Mouse (Mus musculus): ENCODE results near the gene Ceacam2. TPM values are rescaled to one million over a fixed set of nuclear protein-coding genes. Genes with fewer than 3 reads are reported as not detected.
"Not testable (repeated sequence)": the region's sequence is repeated elsewhere in the genome, so short reads cannot be mapped to it uniquely, and the experiment has no call there.

The Ceacam2 gene
- total and polyA plus RNA-seq, 2 experiments from 2014 or later: not detected

DNA sequence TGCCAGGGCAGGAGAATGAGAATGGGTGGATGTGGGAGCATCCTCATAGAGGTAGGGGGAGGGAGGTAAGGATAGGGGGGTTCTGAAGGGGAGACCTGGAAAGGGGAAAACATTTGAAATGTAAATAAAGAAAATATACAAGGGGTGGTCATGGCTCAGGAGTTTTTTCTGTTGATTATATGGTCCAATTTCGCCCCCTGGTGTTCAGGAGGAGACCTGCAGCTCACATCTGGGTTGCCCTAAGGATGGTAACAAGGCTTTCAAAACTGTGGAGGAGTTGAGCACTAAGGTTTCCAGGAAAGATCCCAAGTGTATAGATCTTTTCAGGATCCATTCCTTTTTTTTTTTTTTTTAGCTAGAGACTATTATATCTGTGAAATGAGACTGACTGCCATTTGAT is 60.2 kb downstream of the Ceacam2 start:
- no peaks in the 10 kb centered on the region for H3K27me3 ChIP-seq (ENCODE audit: insufficient read depth, low read length)
- H3K36me3 ChIP-seq (ENCODE audit: insufficient read depth): no peaks in the 10 kb centered on the region
- no peak overlapping the region for H3K4me2 ChIP-seq (ENCODE audit: low read depth)
- peak; percentile 64 for TF ChIP-seq CTCF (IDR thresholded peaks at IDR 0.05; ENCODE audit: low read depth)
- H3K4me1 ChIP-seq (ENCODE audit: insufficient read depth): no peaks in the 10 kb centered on the region
- H3K9ac ChIP-seq: no peak overlapping the region
- DNase-seq: peak; percentile 47
- H3K9me3 ChIP-seq (ENCODE audit: low read length): no peaks in the 10 kb centered on the region
- no peak overlapping the region for H3K4me3 ChIP-seq (ENCODE audit: low read depth, low read length)
- H3K27ac ChIP-seq (ENCODE audit: low read depth, low read length): no peak overlapping the region
- 0% methylated on average over 1 of the region's 1 CpGs for whole genome bisulfite sequencing
- ATAC-seq: no peak

DNA sequence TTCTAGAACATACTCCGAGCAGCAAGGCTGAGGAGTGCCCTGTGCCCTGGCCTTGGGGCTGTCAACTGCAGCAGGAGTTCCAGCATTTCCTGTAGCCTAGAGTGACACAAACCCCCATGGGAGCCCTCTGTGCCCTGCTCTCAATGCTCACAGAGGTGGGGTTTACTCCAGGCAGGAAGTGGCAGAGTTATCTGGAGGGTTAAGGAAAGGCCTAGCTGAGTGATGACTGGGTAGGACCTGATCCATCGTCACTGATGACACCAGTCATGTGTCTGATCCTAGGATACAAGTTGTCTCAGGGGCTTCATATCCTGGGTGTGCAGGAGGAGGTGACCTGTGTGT is 61.9 kb downstream of the Ceacam2 start:
- H3K9ac ChIP-seq; H3K4me1 ChIP-seq (ENCODE audit: insufficient read depth); ATAC-seq; H3K27me3 ChIP-seq (ENCODE audit: insufficient read depth, low read length); H3K4me2 ChIP-seq (ENCODE audit: low read depth); H3K27ac ChIP-seq (ENCODE audit: low read depth, low read length); DNase-seq; H3K36me3 ChIP-seq (ENCODE audit: insufficient read depth); H3K4me3 ChIP-seq (ENCODE audit: low read depth, low read length); H3K9me3 ChIP-seq (ENCODE audit: low read length): not testable (repeated sequence)
- WGBS: 65% methylated on average over 1 of the region's 2 CpGs

DNA sequence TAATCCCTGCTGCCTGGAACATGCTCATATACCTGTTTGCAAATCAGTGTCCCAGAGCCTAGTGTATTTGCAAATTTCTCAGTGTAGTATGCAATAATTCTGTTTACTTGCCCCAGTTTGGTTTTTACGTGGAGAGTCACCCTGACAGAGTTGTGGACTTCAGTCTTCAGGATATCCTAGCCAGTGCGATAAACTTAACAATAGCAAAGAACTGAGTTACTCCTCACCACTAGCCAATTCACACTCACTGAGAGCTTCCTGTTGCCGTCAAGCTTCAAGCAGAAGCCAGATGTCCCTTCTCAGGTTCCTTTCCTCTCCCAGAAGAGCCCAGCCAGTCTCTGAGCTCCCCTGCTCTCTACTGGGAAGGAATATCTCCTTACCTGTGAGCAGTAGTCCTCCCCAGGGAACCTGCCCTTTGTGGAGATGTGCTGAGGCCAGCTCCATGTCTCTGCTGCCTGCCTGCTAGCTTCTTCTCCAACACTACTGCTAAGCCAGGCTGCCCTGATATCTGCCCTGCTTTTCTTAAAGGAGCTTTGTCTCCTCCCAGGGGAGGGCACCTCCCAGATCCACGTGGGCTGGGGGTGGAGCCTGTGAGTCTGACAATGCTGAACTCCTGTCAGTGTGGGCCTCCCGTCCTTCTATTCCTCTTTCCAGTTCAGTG is 62.4 kb downstream of the Ceacam2 start, which contains the start of gene Ceacam1:
Gene Ceacam1 (minus strand): TSS at position 513 of the 661 bp plus-strand sequence.
- H3K9me3 ChIP-seq (ENCODE audit: low read length); DNase-seq; H3K27me3 ChIP-seq (ENCODE audit: insufficient read depth, low read length); H3K9ac ChIP-seq; ATAC-seq; H3K36me3 ChIP-seq (ENCODE audit: insufficient read depth); H3K4me1 ChIP-seq (ENCODE audit: insufficient read depth); H3K27ac ChIP-seq (ENCODE audit: low read depth, low read length); H3K4me2 ChIP-seq (ENCODE audit: low read depth); H3K4me3 ChIP-seq (ENCODE audit: low read depth, low read length): not testable (repeated sequence)
- 41% methylated on average over 5 of the region's 5 CpGs for WGBS

DNA sequence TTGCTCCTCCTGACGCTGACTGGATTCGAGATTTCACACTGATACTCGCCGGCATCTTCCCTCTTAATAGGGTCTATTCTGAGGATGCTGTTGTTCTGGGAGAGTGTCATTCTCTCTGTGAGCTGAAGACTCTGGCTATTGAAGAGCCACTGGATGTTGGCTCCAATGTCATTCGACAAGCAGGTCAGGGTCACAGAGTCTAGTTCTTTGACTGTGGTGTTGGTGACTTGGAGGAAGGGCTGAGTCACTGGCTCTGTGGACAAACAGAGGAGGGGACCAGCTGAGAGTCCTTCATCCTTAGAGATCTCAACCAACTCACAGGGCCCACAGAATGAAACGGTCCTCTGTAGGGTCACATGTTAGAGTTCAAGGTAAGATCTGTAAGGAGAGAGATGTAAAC is 67.8 kb downstream of the Ceacam2 start:
- WGBS: 87% methylated on average over 6 of the region's 6 CpGs
- H3K4me3 ChIP-seq (ENCODE audit: low read depth, low read length); H3K27ac ChIP-seq (ENCODE audit: low read depth, low read length); H3K27me3 ChIP-seq (ENCODE audit: insufficient read depth, low read length); ATAC-seq; H3K4me1 ChIP-seq (ENCODE audit: insufficient read depth); H3K9me3 ChIP-seq (ENCODE audit: low read length); DNase-seq; H3K36me3 ChIP-seq (ENCODE audit: insufficient read depth); H3K4me2 ChIP-seq (ENCODE audit: low read depth); H3K9ac ChIP-seq: not testable (repeated sequence)

Other genes with a start within 250 kb of the Ceacam2 start
- 407 and 461 TPM in 2 replicates for gene Pafah1b3, start 241.9 kb downstream of the Ceacam2 start, total RNA-seq (2014; rRNA removed)
- gene Pafah1b3, start 241.9 kb downstream of the Ceacam2 start, polyA plus RNA-seq (2015; fragmentation: Nextera tagmentation; extraction: Ambion mirVana): 517 and 583 TPM in 2 replicates
- gene Prr19, start 238.4 kb downstream of the Ceacam2 start, total RNA-seq (2014; rRNA removed): 2.1 and 2.5 TPM in 2 replicates
- gene Prr19, start 238.4 kb downstream of the Ceacam2 start, polyA plus RNA-seq (2015; fragmentation: Nextera tagmentation; extraction: Ambion mirVana): 2.6 and 3.5 TPM in 2 replicates
- 55.9 and 63.2 TPM in 2 replicates for gene Tmem145, start 233.8 kb downstream of the Ceacam2 start, total RNA-seq (2014; rRNA removed)
- 46.7 and 68.0 TPM in 2 replicates for gene Tmem145, start 233.8 kb downstream of the Ceacam2 start, polyA plus RNA-seq (2015; fragmentation: Nextera tagmentation; extraction: Ambion mirVana)
- gene Megf8, start 222.7 kb downstream of the Ceacam2 start, total RNA-seq (2014; rRNA removed): 50.5 and 67.8 TPM in 2 replicates
- gene Megf8, start 222.7 kb downstream of the Ceacam2 start, polyA plus RNA-seq (2015; fragmentation: Nextera tagmentation; extraction: Ambion mirVana): 8.7 and 12.8 TPM in 2 replicates
- gene Cnfn, start 170.1 kb downstream of the Ceacam2 start, total RNA-seq (2014; rRNA removed): not detected in 2 replicates
- not detected in 2 replicates for gene Cnfn, start 170.1 kb downstream of the Ceacam2 start, polyA plus RNA-seq (2015; fragmentation: Nextera tagmentation; extraction: Ambion mirVana)
- 8.8 and 14.8 TPM in 2 replicates for gene Lipe, start 141.1 kb downstream of the Ceacam2 start, total RNA-seq (2014; rRNA removed)
- gene Lipe, start 141.1 kb downstream of the Ceacam2 start, polyA plus RNA-seq (2015; fragmentation: Nextera tagmentation; extraction: Ambion mirVana): 6.7 and 8.0 TPM in 2 replicates
- not detected in 2 replicates for gene Cxcl17, start 127.0 kb downstream of the Ceacam2 start, total RNA-seq (2014; rRNA removed)
- gene Cxcl17, start 127.0 kb downstream of the Ceacam2 start, polyA plus RNA-seq (2015; fragmentation: Nextera tagmentation; extraction: Ambion mirVana): 0.35 TPM in 1 of 2 replicates, not detected in the other
- 0.24 and 0.31 TPM in 2 replicates for gene Ceacam1, start 62.3 kb downstream of the Ceacam2 start, total RNA-seq (2014; rRNA removed)
- gene Ceacam1, start 62.3 kb downstream of the Ceacam2 start, polyA plus RNA-seq (2015; fragmentation: Nextera tagmentation; extraction: Ambion mirVana): 0.75 and 1.4 TPM in 2 replicates
- gene Erich4, start 76.0 kb upstream of the Ceacam2 start, total RNA-seq (2014; rRNA removed): not detected in 2 replicates
- gene Erich4, start 76.0 kb upstream of the Ceacam2 start, polyA plus RNA-seq (2015; fragmentation: Nextera tagmentation; extraction: Ambion mirVana): not detected in 2 replicates
- gene Dmac2, start 79.6 kb upstream of the Ceacam2 start, total RNA-seq (2014; rRNA removed): 35.8 and 45.8 TPM in 2 replicates
- 35.0 and 40.6 TPM in 2 replicates for gene Dmac2, start 79.6 kb upstream of the Ceacam2 start, polyA plus RNA-seq (2015; fragmentation: Nextera tagmentation; extraction: Ambion mirVana)
- 0.31 and 0.95 TPM in 2 replicates for gene B3gnt8, start 86.8 kb upstream of the Ceacam2 start, total RNA-seq (2014; rRNA removed)
- 1.0 and 1.3 TPM in 2 replicates for gene B3gnt8, start 86.8 kb upstream of the Ceacam2 start, polyA plus RNA-seq (2015; fragmentation: Nextera tagmentation; extraction: Ambion mirVana)
- 55.7 and 55.9 TPM in 2 replicates for gene Bckdha, start 119.1 kb upstream of the Ceacam2 start, total RNA-seq (2014; rRNA removed)
- 57.1 and 58.3 TPM in 2 replicates for gene Bckdha, start 119.1 kb upstream of the Ceacam2 start, polyA plus RNA-seq (2015; fragmentation: Nextera tagmentation; extraction: Ambion mirVana)
- gene Exosc5, start 119.3 kb upstream of the Ceacam2 start, total RNA-seq (2014; rRNA removed): 22.9 and 24.9 TPM in 2 replicates
- gene Exosc5, start 119.3 kb upstream of the Ceacam2 start, polyA plus RNA-seq (2015; fragmentation: Nextera tagmentation; extraction: Ambion mirVana): 33.9 and 35.2 TPM in 2 replicates
- 32.8 and 40.3 TPM in 2 replicates for gene Tmem91, start 135.3 kb upstream of the Ceacam2 start, total RNA-seq (2014; rRNA removed)
- 40.9 and 61.4 TPM in 2 replicates for gene Tmem91, start 135.3 kb upstream of the Ceacam2 start, polyA plus RNA-seq (2015; fragmentation: Nextera tagmentation; extraction: Ambion mirVana)
- 15.7 and 15.8 TPM in 2 replicates for gene B9d2, start 140.9 kb upstream of the Ceacam2 start, total RNA-seq (2014; rRNA removed)
- 58.2 and 60.1 TPM in 2 replicates for gene B9d2, start 140.9 kb upstream of the Ceacam2 start, polyA plus RNA-seq (2015; fragmentation: Nextera tagmentation; extraction: Ambion mirVana)
- 1.6 and 3.1 TPM in 2 replicates for gene Tgfb1, start 147.1 kb upstream of the Ceacam2 start, total RNA-seq (2014; rRNA removed)
- 0.39 and 0.56 TPM in 2 replicates for gene Tgfb1, start 147.1 kb upstream of the Ceacam2 start, polyA plus RNA-seq (2015; fragmentation: Nextera tagmentation; extraction: Ambion mirVana)
- gene Ccdc97, start 179.2 kb upstream of the Ceacam2 start, total RNA-seq (2014; rRNA removed): 21.1 and 37.6 TPM in 2 replicates
- 31.7 and 32.0 TPM in 2 replicates for gene Ccdc97, start 179.2 kb upstream of the Ceacam2 start, polyA plus RNA-seq (2015; fragmentation: Nextera tagmentation; extraction: Ambion mirVana)
- 110 and 144 TPM in 2 replicates for gene Hnrnpul1, start 214.9 kb upstream of the Ceacam2 start, total RNA-seq (2014; rRNA removed)
- gene Hnrnpul1, start 214.9 kb upstream of the Ceacam2 start, polyA plus RNA-seq (2015; fragmentation: Nextera tagmentation; extraction: Ambion mirVana): 47.3 and 47.9 TPM in 2 replicates
- 15.8 and 17.7 TPM in 2 replicates for gene Axl, start 248.8 kb upstream of the Ceacam2 start, total RNA-seq (2014; rRNA removed)
- gene Axl, start 248.8 kb upstream of the Ceacam2 start, polyA plus RNA-seq (2015; fragmentation: Nextera tagmentation; extraction: Ambion mirVana): 14.6 and 16.1 TPM in 2 replicates

All from forebrain, postnatal 0 days (tissue).